15 mouse cellular contexts compared by ENCODE assay signal in genomic region chr4:7669992-7670794, GRCm38 (mm10).
A peak's percentile ranks its signal among the peaks of the same experiment; 100 is the strongest.
DNase-seq lines count a peak whose midpoint lies in the region; ATAC-seq and TF ChIP-seq lines count a peak whose summit lies in the region.
"Had no signal": no experiment of that assay in that cellular context is flagged by ENCODE, and none has a peak within 500 bp of the region (broad histone marks: within the 10 kb centered on the region; RNA-seq: fewer than 3 reads in every experiment).

No protein-coding gene starts in this region.

- no peak for TF ChIP-seq CTCF in kidney, postnatal 0 days (IDR thresholded peaks at IDR 0.05; ENCODE audit: low read depth)
- TF ChIP-seq CTCF in lung, postnatal 0 days (IDR thresholded peaks at IDR 0.05), result no peak

- H3K4me3 ChIP-seq in kidney, postnatal 0 days (replicated peaks; ENCODE audit: low read depth, low read length), result no peak overlapping the region
- no peak overlapping the region for H3K4me3 ChIP-seq in lung, postnatal 0 days (ENCODE audit: low read depth, low read length)
- H3K4me3 ChIP-seq: heart, embryonic 13.5 days; liver, embryonic 12.5 days; midbrain, embryonic 12.5 days had no signal

- no peak for ATAC-seq in kidney, postnatal 0 days (replicated peaks; ENCODE audit: low FRiP score, low read depth)
- no peak for ATAC-seq in lung, postnatal 0 days
- ATAC-seq: liver, embryonic 12.5 days had no signal

- no peaks in the 10 kb centered on the region for H3K4me1 ChIP-seq in kidney, postnatal 0 days (replicated peaks; ENCODE audit: insufficient read depth, low read length)
- H3K4me1 ChIP-seq in lung, postnatal 0 days (ENCODE audit: insufficient read depth, low read depth, low read length), result no peaks in the 10 kb centered on the region
- H3K4me1 ChIP-seq: liver, embryonic 12.5 days; midbrain, embryonic 12.5 days had no signal

- H3K36me3 ChIP-seq in kidney, postnatal 0 days (ENCODE audit: insufficient read depth, low read length), result no peaks in the 10 kb centered on the region
- no peaks in the 10 kb centered on the region for H3K36me3 ChIP-seq in lung, postnatal 0 days (ENCODE audit: insufficient read depth, low read length)
- H3K36me3 ChIP-seq: G1E; heart, embryonic 13.5 days; liver, embryonic 12.5 days; midbrain, embryonic 12.5 days had no signal

- no peak for TF ChIP-seq EP300 in lung, postnatal 0 days (IDR thresholded peaks at IDR 0.05)

- H3K9me3 ChIP-seq in kidney, postnatal 0 days (replicated peaks; ENCODE audit: low read length), result no peaks in the 10 kb centered on the region
- no peaks in the 10 kb centered on the region for H3K9me3 ChIP-seq in lung, postnatal 0 days (ENCODE audit: low read length)
- H3K9me3 ChIP-seq: G1E; heart, embryonic 13.5 days; liver, embryonic 12.5 days; midbrain, embryonic 12.5 days had no signal

- no peak overlapping the region for H3K4me2 ChIP-seq in kidney, postnatal 0 days (ENCODE audit: low read length)
- no peak overlapping the region for H3K4me2 ChIP-seq in lung, postnatal 0 days (replicated peaks; ENCODE audit: low read depth, low read length)
- H3K4me2 ChIP-seq: heart, embryonic 13.5 days; liver, embryonic 12.5 days; midbrain, embryonic 12.5 days had no signal

- peak; percentile 81 for DNase-seq in kidney, postnatal 0 days (ENCODE audit: low spot score)
- DNase-seq in kidney, postnatal 25 days, result no peak
- peak; percentile 12 for DNase-seq in lung, postnatal 0 days (ENCODE audit: low spot score)
- no peak for DNase-seq in lung, postnatal 36 days
- peak; percentile 10 for DNase-seq in fibroblast of lung, adult 2 months (ENCODE audit: low read depth)
- peak; percentile 23 for DNase-seq in telencephalon, adult 2 months (ENCODE audit: low read depth, low spot score)
- no peak for DNase-seq in ovary, postnatal 36 days (ENCODE audit: low spot score)
- no peak for DNase-seq in gastrocnemius, postnatal 10 days
- DNase-seq: cerebellum, adult 11 months; cerebellum, postnatal 36 days had no signal

- H3K27me3 ChIP-seq in kidney, postnatal 0 days (ENCODE audit: insufficient read depth, low read length), result no peaks in the 10 kb centered on the region
- H3K27me3 ChIP-seq in lung, postnatal 0 days (replicated peaks; ENCODE audit: insufficient read depth, low read length), result no peaks in the 10 kb centered on the region
- H3K27me3 ChIP-seq: heart, embryonic 13.5 days; liver, embryonic 12.5 days; midbrain, embryonic 12.5 days had no signal

- no peak overlapping the region for H3K9ac ChIP-seq in kidney, postnatal 0 days (ENCODE audit: low read depth, low read length)
- no peak overlapping the region for H3K9ac ChIP-seq in lung, postnatal 0 days (replicated peaks; ENCODE audit: low read depth)
- H3K9ac ChIP-seq: heart, embryonic 13.5 days; liver, embryonic 12.5 days; midbrain, embryonic 12.5 days had no signal

- 44% methylated on average over 4 of the region's 4 CpGs for WGBS in kidney, postnatal 0 days
- WGBS in lung, postnatal 0 days, result 50% methylated on average over 4 of the region's 4 CpGs

- H3K27ac ChIP-seq in kidney, postnatal 0 days, result no peak overlapping the region
- H3K27ac ChIP-seq in lung, postnatal 0 days (ENCODE audit: low read length), result no peak overlapping the region
- H3K27ac ChIP-seq: heart, embryonic 13.5 days; liver, embryonic 12.5 days; macrophage; midbrain, embryonic 12.5 days had no signal

Comparison
In these comparisons a context has a peak if more than half of its experiments do, and no peak if none do; other contexts are left out.
1. DNase-seq: peak in kidney, postnatal 0 days (single experiment), lung, postnatal 0 days (single experiment), fibroblast of lung, adult 2 months (single experiment) and telencephalon, adult 2 months (single experiment); none in kidney, postnatal 25 days (0 of 2), lung, postnatal 36 days (single experiment), ovary, postnatal 36 days (single experiment) and gastrocnemius, postnatal 10 days (single experiment).